In genomic region chr5:115518214-115518613, GRCm38 (mm10) we compare ENCODE assay signal across 28 mouse cellular contexts. TPM values are rescaled to one million over a fixed set of nuclear protein-coding genes. Genes with fewer than 3 reads are reported as not detected.
"Had no signal": no experiment of that assay in that cellular context is flagged by ENCODE, and none has a peak within 500 bp of the region (broad histone marks: within the 10 kb centered on the region; RNA-seq: fewer than 3 reads in every experiment).

No protein-coding gene starts in this region.

RNA-seq across cellular contexts. Expression of gene Pla2g1b, which starts 52.2 kb away (rescaled TPM):
- total RNA-seq: common myeloid progenitor, adult 5-6 weeks; forebrain, postnatal 0 days; gastrocnemius, adult 18-20 months; gastrocnemius, adult 8-10 months; gastrocnemius, postnatal 10 days; gastrocnemius, postnatal 14 days; gastrocnemius, postnatal 25 days; gastrocnemius, postnatal 36 days; gastrocnemius, postnatal 4 days; granulocyte monocyte progenitor cell, adult 5-6 weeks; heart, adult 18-20 months; heart, adult 8-10 months had no signal
- polyA plus RNA-seq: cortical plate, adult 2 months; embryonic facial prominence, embryonic 10.5 days; embryonic facial prominence, embryonic 11.5 days; embryonic facial prominence, embryonic 12.5 days; embryonic facial prominence, embryonic 13.5 days; embryonic facial prominence, embryonic 14.5 days; embryonic facial prominence, embryonic 15.5 days; erythroblast, embryonic 14.5 days; forebrain, embryonic 10.5 days; forebrain, embryonic 11.5 days; forebrain, embryonic 12.5 days; forebrain, embryonic 13.5 days; forebrain, embryonic 14.5 days; forebrain, embryonic 15.5 days; forebrain, embryonic 16.5 days; forebrain, postnatal 0 days; frontal cortex, adult 2 months had no signal
